Mouse (Mus musculus) heart, postnatal 0 days (tissue): ENCODE results near the gene Tymp. TPM values are rescaled to one million over a fixed set of nuclear protein-coding genes. Genes with fewer than 3 reads are reported as not detected.

ENCODE experiments used
- ATAC-seq: fragments of 200-750 bp; cut with Nextera tagmentation; 2 replicates; pipeline ENCODE4 v1.8.0; 2017; ENCODE audit warnings: low read depth, moderate number of reproducible peaks, moderate library complexity; ENCODE audit not compliant: insufficient read depth
- DNase-seq: peaks from one replicate; pipeline ENCODE4 v3.0.0-alpha.2; 2016; ENCODE audit warnings: low spot score
- H3K27ac ChIP-seq: fragments of 300-500 bp; sonication (generic); 2 replicates; pipeline ENCODE4 v1.5.1; 2014; ENCODE audit warnings: low read depth, mild to moderate bottlenecking
- H3K27me3 ChIP-seq: fragments of 300-500 bp; sonication (generic); 2 replicates; pipeline ENCODE4 v1.6.1; 2014; ENCODE audit warnings: low read length, mixed read lengths; ENCODE audit not compliant: control insufficient read depth, insufficient read depth
- H3K36me3 ChIP-seq: fragments of 300-500 bp; sonication (generic); replicated peaks from 2 replicates; pipeline ENCODE4 v1.6.1; 2014; ENCODE audit warnings: low read length, mixed read lengths; ENCODE audit not compliant: control insufficient read depth, insufficient read depth
- H3K4me1 ChIP-seq: fragments of 300-500 bp; sonication (generic); 2 replicates; pipeline ENCODE4 v1.6.1; 2014; ENCODE audit warnings: antibody characterized with exemption; ENCODE audit not compliant: control insufficient read depth, insufficient read depth
- H3K4me2 ChIP-seq: fragments of 300-500 bp; sonication (generic); 2 replicates; pipeline ENCODE4 v1.6.1; 2014; ENCODE audit warnings: low read depth, mild to moderate bottlenecking, low read length, moderate library complexity
- H3K4me3 ChIP-seq: fragments of 300-500 bp; sonication (generic); 2 replicates; pipeline ENCODE4 v1.5.1; 2014; ENCODE audit warnings: low read depth, low read length
- H3K9ac ChIP-seq: fragments of 300-500 bp; sonication (generic); replicated peaks from 2 replicates; pipeline ENCODE4 v1.6.1; 2014; ENCODE audit warnings: low read depth, low read length, mixed read lengths
- H3K9me3 ChIP-seq: fragments of 300-500 bp; sonication (generic); replicated peaks from 2 replicates; pipeline ENCODE4 v1.6.1; 2016; ENCODE audit warnings: low read length; ENCODE audit not compliant: control insufficient read depth
- CTCF ChIP-seq: IDR thresholded peaks from 2 replicates; pipeline ENCODE4 v1.5.1; 2016; ENCODE audit warnings: antibody characterized with exemption, control low read depth, low read depth
- EP300 ChIP-seq: IDR thresholded peaks from 2 replicates; pipeline ENCODE4 v1.6.1; 2016; ENCODE audit warnings: antibody characterized with exemption, low read depth
- WGBS: fragments of 180-500 bp; shearing (Covaris S2); extraction: QIAGEN DNeasy Blood & Tissue Kit; methylation state at CpG from one replicate; pipeline ENCODE4 v1.1.7; 2014; 5-methylcytosine and 5-hydroxymethylcytosine counted together
- polyA plus RNA-seq: library from polyadenylated mRNA; unstranded; fragments of >200 nt; fragmentation: Nextera tagmentation; extraction: Ambion mirVana; gene quantifications from 2 replicates; pipeline ENCODE4 v1.2.1, GENCODE M21; 2015
- total RNA-seq: library from RNA; depleted of rRNA; stranded (reverse); fragments of >200 nt; gene quantifications from 2 replicates; pipeline ENCODE4 v1.2.3, GENCODE M21; 2014; ENCODE audit warnings: low replicate concordance; rRNA removed

Gene Tymp
- total RNA-seq = 1.6 and 7.2 TPM in 2 replicates
- polyA plus RNA-seq = 1.3 and 1.4 TPM in 2 replicates

DNA sequence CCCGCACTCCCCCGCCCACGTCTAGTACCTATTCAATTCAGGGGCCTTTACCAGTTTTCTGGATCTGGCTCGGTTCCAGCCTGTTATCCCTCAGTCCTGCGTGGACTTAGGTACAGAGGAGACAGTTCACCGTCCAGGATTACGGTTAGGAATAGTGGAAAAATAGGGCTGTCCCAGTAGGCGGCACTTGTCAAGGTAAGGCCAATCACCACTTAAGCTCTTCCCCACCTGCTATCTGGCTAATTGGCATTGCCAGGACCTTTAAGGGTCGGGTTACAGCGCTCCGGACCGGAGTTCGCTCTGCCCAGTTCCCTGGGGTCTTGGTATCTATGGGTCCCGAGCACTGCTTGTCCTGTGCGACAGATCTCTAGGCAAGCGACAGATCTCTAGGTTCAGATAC, at the start of gene Tymp:
Tymp (minus strand) TSS at position 83 of the 400 bp plus-strand sequence.
- Histone ChIP-seq H3K4me2 (no peak within 1 kb of the TSS), H3K4me3 (no peak within 1 kb of the TSS), H3K9ac (no peak within 1 kb of the TSS), H3K27ac (no peak within 1 kb of the TSS), H3K36me3 (peaks cover 2% of the 10 kb centered on the region), H3K9me3 (no peaks in the 10 kb centered on the region), H3K4me1 (peaks cover 12% of the 10 kb centered on the region; the same call in 1 of the 2 replicates), H3K27me3 (peaks cover 40% of the 10 kb centered on the region)
- TF ChIP-seq EP300 (no peak), CTCF (no peak)
- ATAC-seq = no peak
- DNase-seq = no peak
- 30% methylated on average over 16 of the region's 16 CpGs for WGBS

DNA sequence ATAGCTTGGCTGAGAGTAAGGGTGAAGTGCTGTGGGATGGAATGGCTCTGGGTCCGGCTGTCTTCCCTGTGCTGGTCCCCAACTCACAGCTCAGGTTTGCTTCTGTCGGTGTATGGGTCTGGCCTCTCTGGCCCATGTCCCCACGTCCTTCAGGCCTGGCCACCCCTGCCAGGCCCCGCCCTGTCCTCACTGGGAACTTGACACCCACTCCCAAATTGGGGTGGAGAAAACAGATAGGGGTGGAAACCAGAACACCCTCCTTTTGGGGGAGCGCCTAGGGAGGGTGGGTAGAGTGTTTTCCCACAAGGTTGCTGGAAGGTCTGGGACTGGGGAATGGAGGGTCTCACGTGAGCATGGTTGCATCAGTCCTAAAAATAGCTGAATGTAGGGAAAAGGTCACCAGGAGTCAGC, 48.9 kb upstream of the Tymp start, which contains the start of gene Cpt1b:
Cpt1b (minus strand) TSS at position 153 of the 411 bp plus-strand sequence.
- peak within 1 kb of the TSS; percentile 100 for H3K27ac ChIP-seq
- TF ChIP-seq EP300 (peak; percentile 98), CTCF (no peak)
- no peaks in the 10 kb centered on the region for H3K9me3 ChIP-seq
- ATAC-seq (peak; percentile 81), DNase-seq (peak; percentile 92)
- H3K27me3 ChIP-seq = no peaks in the 10 kb centered on the region
- peak within 1 kb of the TSS; percentile 93 for H3K9ac ChIP-seq
- peak within 1 kb of the TSS; percentile 60 for H3K4me2 ChIP-seq
- H3K36me3 ChIP-seq = peaks cover 27% of the 10 kb centered on the region
- WGBS = 16% methylated on average over 6 of the region's 6 CpGs
- peak within 1 kb of the TSS; percentile 66 for H3K4me3 ChIP-seq
- peaks cover 33% of the 10 kb centered on the region for H3K4me1 ChIP-seq

DNA sequence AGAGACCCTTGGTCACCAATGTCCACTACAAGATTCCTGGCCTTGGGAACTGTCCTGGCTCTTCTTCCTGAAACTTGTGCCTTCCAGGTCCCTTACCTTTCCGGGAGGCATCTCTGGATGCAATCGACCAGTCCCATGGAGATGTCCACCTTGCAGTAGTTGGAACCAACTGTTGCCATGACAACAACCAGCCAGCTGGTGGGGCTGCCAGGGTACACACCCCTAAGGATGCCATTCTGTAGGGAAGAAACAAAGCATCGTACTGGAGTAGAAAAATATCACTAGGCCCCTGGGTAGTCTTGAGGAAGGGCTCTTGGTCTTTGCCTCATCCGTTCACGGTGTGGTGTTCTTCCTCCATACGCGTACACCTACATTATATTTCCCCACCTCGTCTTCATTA, 47.8 kb upstream of the Tymp start:
- peak overlapping the region; percentile 60 for H3K4me2 ChIP-seq
- H3K36me3 ChIP-seq = peaks cover 37% of the 10 kb centered on the region
- WGBS = 62% methylated on average over 8 of the region's 8 CpGs
- H3K4me3 ChIP-seq = peak overlapping the region; percentile 66
- peak overlapping the region; percentile 93 for H3K9ac ChIP-seq
- no peaks in the 10 kb centered on the region for H3K27me3 ChIP-seq
- DNase-seq (no peak), ATAC-seq (no peak)
- H3K4me1 ChIP-seq = peaks cover 33% of the 10 kb centered on the region
- H3K27ac ChIP-seq = peak overlapping the region; percentile 100
- no peak for TF ChIP-seq CTCF
- TF ChIP-seq EP300 = no peak
- no peaks in the 10 kb centered on the region for H3K9me3 ChIP-seq

DNA sequence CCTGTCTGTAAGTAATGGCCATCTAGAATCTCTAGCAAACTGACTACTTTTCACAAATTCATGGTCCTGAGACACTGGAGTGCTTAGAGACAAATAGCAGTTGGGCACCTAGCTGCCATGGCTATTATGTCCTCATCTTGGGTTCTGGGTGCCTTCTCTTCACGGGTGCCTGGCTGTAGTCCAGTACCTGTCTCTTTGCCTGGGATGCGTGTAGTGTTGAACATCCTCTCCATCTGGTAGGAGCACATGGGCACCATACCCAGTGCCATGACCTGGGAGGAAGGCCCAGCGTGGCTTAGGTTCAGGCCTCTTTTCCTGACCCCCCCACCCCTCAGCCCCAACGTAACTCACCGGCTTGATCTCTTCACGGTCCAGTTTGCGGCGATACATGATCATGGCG, 45.1 kb upstream of the Tymp start:
- Histone ChIP-seq H3K27ac (no peak overlapping the region), H3K36me3 (peaks cover 53% of the 10 kb centered on the region), H3K9me3 (no peaks in the 10 kb centered on the region), H3K4me3 (no peak overlapping the region), H3K4me1 (peaks cover 20% of the 10 kb centered on the region), H3K27me3 (no peaks in the 10 kb centered on the region), H3K9ac (no peak overlapping the region), H3K4me2 (no peak overlapping the region)
- ATAC-seq (no peak), DNase-seq (no peak)
- WGBS = 91% methylated on average over 9 of the region's 9 CpGs
- no peak for TF ChIP-seq CTCF
- TF ChIP-seq EP300 = no peak

DNA sequence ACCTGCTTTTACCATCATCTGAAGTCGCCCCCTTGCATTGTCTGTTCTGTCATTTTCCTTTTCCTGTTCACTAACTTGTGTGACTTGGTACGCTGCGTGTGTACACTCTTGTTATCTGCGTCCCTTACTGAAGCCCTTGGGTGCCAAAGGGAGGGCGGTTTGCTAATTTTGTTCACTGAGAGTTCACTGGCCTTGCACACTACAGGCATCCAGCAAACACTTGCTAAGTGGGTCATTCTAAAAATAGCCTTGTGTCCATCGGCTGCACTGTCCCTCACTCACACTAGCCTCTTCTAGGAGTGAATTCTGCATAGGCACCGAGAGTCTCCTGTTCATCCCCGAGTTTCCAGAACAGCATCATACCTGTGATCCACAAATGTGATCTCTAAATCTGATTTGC, 38.4 kb upstream of the Tymp start:
- DNase-seq = peak; percentile 89
- Histone ChIP-seq H3K9me3 (no peaks in the 10 kb centered on the region), H3K27ac (peak overlapping the region; percentile 79), H3K4me1 (no peaks in the 10 kb centered on the region), H3K27me3 (no peaks in the 10 kb centered on the region), H3K9ac (no peak overlapping the region), H3K4me2 (peak overlapping the region; percentile 22), H3K36me3 (peaks cover 41% of the 10 kb centered on the region), H3K4me3 (no peak overlapping the region)
- TF ChIP-seq CTCF = no peak
- peak; percentile 78; the same call in 1 of the 2 replicates for TF ChIP-seq EP300
- WGBS = 38% methylated on average over 8 of the region's 8 CpGs
- peak; percentile 91 for ATAC-seq

DNA sequence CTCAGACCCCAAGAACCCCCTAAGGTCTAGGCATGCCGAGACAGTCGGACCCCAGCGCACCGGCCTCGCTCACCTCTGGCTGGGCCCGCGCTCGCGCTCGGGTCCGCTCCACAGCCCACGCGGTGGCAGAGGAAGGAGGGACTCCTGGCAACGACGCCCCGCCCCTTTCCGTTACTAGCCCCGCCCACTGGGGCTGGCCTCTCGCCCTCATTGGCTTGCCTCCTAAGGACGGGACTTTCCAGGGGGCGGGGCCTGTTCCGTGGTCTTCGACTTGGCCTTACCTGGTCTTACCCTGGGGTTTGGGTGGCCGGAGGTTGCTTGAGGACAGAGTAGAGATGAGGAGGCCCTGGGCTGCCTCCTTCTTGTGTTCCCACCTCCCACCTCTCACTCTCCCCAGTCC, 33.3 kb upstream of the Tymp start, which contains the start of gene Syce3:
Syce3 (minus strand) TSS at position 386 of the 400 bp plus-strand sequence.
- H3K4me1 ChIP-seq = no peaks in the 10 kb centered on the region

More for the DNA sequence above, 33.3 kb upstream of the Tymp start, which contains the start of gene Syce3:
- Histone ChIP-seq H3K4me2 (no peak within 1 kb of the TSS), H3K9ac (no peak within 1 kb of the TSS), H3K9me3 (peaks cover 20% of the 10 kb centered on the region), H3K36me3 (no peaks in the 10 kb centered on the region), H3K27me3 (no peaks in the 10 kb centered on the region), H3K27ac (no peak within 1 kb of the TSS), H3K4me3 (no peak within 1 kb of the TSS)
- no peak for DNase-seq
- TF ChIP-seq CTCF (no peak), EP300 (no peak)
- ATAC-seq = no peak
- 85% methylated on average over 24 of the region's 24 CpGs for WGBS
